Mouse (Mus musculus) CH12.LX (cell line): ENCODE measurements at regions not wholly inside any gene's neighbourhood (a gene's known extent, or its start where the extent isn't known, plus 50 kb on each side); places are given as distances from the start of the nearest gene placed in this dataset.

Source experiments
- DNase-seq: peaks from one replicate; pipeline ENCODE4 v3.0.0-alpha.2; 2013; ENCODE audit errors: extremely low read depth
- H3K27ac ChIP-seq: 2 replicates; pipeline ENCODE4 v1.5.1; 2012; ENCODE audit warnings: low read depth, mild to moderate bottlenecking, control low read depth, moderate library complexity; ENCODE audit not compliant: insufficient read depth
- H3K27me3 ChIP-seq: replicated peaks from 2 replicates; pipeline ENCODE3; 2012; ENCODE audit warnings: inconsistent platforms
- H3K36me3 ChIP-seq, 2 experiments: replicated peaks in 1 of 2; 2 replicates each; pipeline versions ENCODE3 to v1.6.1; 2012; ENCODE audit warnings: inconsistent platforms in 1 of 2, low read length in 1 of 2, mild to moderate bottlenecking in 1 of 2, mixed read lengths in 1 of 2, moderate library complexity in 1 of 2; ENCODE audit not compliant: control insufficient read depth in 1 of 2, insufficient read depth in 1 of 2
- H3K4me1 ChIP-seq, 2 experiments: 2 replicates each; pipeline ENCODE4 v1.6.1; 2012; ENCODE audit warnings: inconsistent platforms in 1 of 2, moderate library complexity in 1 of 2; ENCODE audit not compliant: insufficient read depth in 2 of 2, control insufficient read depth in 1 of 2
- H3K4me2 ChIP-seq: 2 replicates; pipeline ENCODE4 v1.6.1; 2012; ENCODE audit warnings: low read depth, mild to moderate bottlenecking, control low read depth; ENCODE audit not compliant: poor library complexity, insufficient read depth, severe bottlenecking
- H3K4me3 ChIP-seq, 3 experiments: fragments of 150-350 bp in 1 of 3; sonication (generic) in 1 of 3; replicated peaks in 1 of 3; 2 replicates each; pipeline versions ENCODE3 to v1.5.1; 2011 to 2012; ENCODE audit warnings: low read depth in 2 of 3, low read length in 2 of 3, mild to moderate bottlenecking in 2 of 3, moderate library complexity in 2 of 3, control low read depth in 1 of 3, improper control_type of control experiment in 1 of 3, inconsistent platforms in 1 of 3, mixed read lengths in 1 of 3; ENCODE audit not compliant: poor library complexity in 1 of 3
- H3K79me2 ChIP-seq: replicated peaks from 2 replicates; pipeline ENCODE4 v1.6.1; 2012; ENCODE audit warnings: mild to moderate bottlenecking, moderate library complexity; ENCODE audit not compliant: control insufficient read depth, poor library complexity, insufficient read depth, severe bottlenecking; ENCODE audit errors: extremely low read depth
- H3K9ac ChIP-seq: 2 replicates; pipeline ENCODE4 v1.6.1; 2012; ENCODE audit warnings: low read depth, mild to moderate bottlenecking, control low read depth, moderate library complexity; ENCODE audit not compliant: insufficient read depth
- H3K9me3 ChIP-seq: replicated peaks from 2 replicates; pipeline ENCODE3; 2012; ENCODE audit warnings: low read length, inconsistent platforms, mixed read lengths
- CHD1 ChIP-seq: IDR thresholded peaks from 2 replicates; pipeline ENCODE4 v1.6.1; 2012; ENCODE audit warnings: low read depth, low read length, improper control_type of control experiment, inconsistent platforms
- CHD2 ChIP-seq: IDR thresholded peaks from 2 replicates; pipeline ENCODE4 v1.6.1; 2011; ENCODE audit warnings: low read length, improper control_type of control experiment
- CTCF ChIP-seq, 2 experiments: IDR thresholded peaks in 1 of 2; conservative IDR thresholded peaks in 1 of 2; 2 replicates each; pipeline ENCODE4 v1.5.1; 2011 to 2012; ENCODE audit warnings: low read depth in 2 of 2, low read length in 2 of 2, improper control_type of control experiment in 1 of 2, inconsistent platforms in 1 of 2, mild to moderate bottlenecking in 1 of 2, moderate library complexity in 1 of 2
- E2F4 ChIP-seq: IDR thresholded peaks from 2 replicates; pipeline ENCODE4 v1.6.1; 2011; ENCODE audit warnings: low read depth, low read length, improper control_type of control experiment; ENCODE audit not compliant: insufficient replicate concordance
- ELF1 ChIP-seq: IDR thresholded peaks from 2 replicates; pipeline ENCODE4 v1.6.1; 2014; ENCODE audit warnings: low read depth, mild to moderate bottlenecking, inconsistent platforms, low read length, improper control_type of control experiment
- ETS1 ChIP-seq: conservative IDR thresholded peaks from 2 replicates; pipeline ENCODE4 v1.6.1; 2012; ENCODE audit warnings: low read depth, mild to moderate bottlenecking, inconsistent platforms, low read length, improper control_type of control experiment, moderate library complexity
- JUND ChIP-seq: conservative IDR thresholded peaks from 2 replicates; pipeline ENCODE4 v1.6.1; 2011; ENCODE audit warnings: low read depth, low read length, improper control_type of control experiment
- KAT2A ChIP-seq: IDR thresholded peaks from 2 replicates; pipeline ENCODE4 v1.6.1; 2012; ENCODE audit warnings: low read length, improper control_type of control experiment, inconsistent platforms; ENCODE audit not compliant: insufficient replicate concordance
- NELFE ChIP-seq: IDR thresholded peaks from 2 replicates; pipeline ENCODE4 v1.6.1; 2011; ENCODE audit warnings: low read depth, low read length, improper control_type of control experiment
- RAD21 ChIP-seq: IDR thresholded peaks from 2 replicates; pipeline ENCODE4 v1.6.1; 2011; ENCODE audit warnings: low read depth, mild to moderate bottlenecking, low read length, improper control_type of control experiment, moderate library complexity
- SIN3A ChIP-seq: IDR thresholded peaks from 2 replicates; pipeline ENCODE4 v1.6.1; 2012; ENCODE audit warnings: low read length, improper control_type of control experiment, inconsistent platforms
- SMC3 ChIP-seq: IDR thresholded peaks from 2 replicates; pipeline ENCODE4 v1.6.1; 2011; ENCODE audit warnings: low read depth, low read length, improper control_type of control experiment
- USF2 ChIP-seq: conservative IDR thresholded peaks from 2 replicates; pipeline ENCODE4 v1.6.1; 2011; ENCODE audit warnings: low read depth, low read length, improper control_type of control experiment
- ZNF384 ChIP-seq: IDR thresholded peaks from 2 replicates; pipeline ENCODE4 v1.6.1; 2012; ENCODE audit warnings: low read depth, low read length, improper control_type of control experiment, inconsistent platforms
- dilution Hi-C: fragments of 300-500 bp; cut with MboI; formaldehyde crosslinking; loops from 2 replicates; pipeline ENCODE4 v1.14.3; 2020; ENCODE audit warnings: low sequenced_read_pairs; ENCODE audit not compliant: extremely low pct_unique_long_range_greater_than_20kb, extremely low pct_ligation_motif_present
- in situ Hi-C: fragments of 300-500 bp; cut with MboI; formaldehyde crosslinking; loops from 3 replicates; pipeline ENCODE4 v1.14.3; 2019; ENCODE audit warnings: low sequenced_read_pairs, low pct_ligation_motif_present, low pct_unique_long_range_greater_than_20kb, mixed read lengths

DNA sequence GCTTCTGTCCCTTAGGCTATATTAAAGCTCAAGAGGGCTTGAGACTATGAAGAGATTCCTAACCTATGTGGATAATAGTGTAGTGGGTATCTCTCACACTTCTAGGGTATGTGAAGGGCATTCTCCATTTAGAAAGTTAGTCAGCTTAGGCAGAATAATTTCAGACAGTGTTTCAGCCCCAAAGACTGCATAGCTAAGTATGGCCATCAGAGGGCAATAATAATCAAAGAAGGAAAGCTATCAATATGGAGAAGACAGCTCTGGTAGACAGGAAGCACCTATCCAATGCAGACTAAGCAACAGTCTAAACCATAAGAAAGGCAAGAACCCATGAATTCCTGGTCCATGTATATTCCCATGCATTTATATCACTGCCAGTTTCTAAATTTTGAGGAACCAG is 95.0 kb downstream of the Mbl2 start:
- dilution Hi-C loops = no loop called here
- in situ Hi-C loops = no loop called here

DNA sequence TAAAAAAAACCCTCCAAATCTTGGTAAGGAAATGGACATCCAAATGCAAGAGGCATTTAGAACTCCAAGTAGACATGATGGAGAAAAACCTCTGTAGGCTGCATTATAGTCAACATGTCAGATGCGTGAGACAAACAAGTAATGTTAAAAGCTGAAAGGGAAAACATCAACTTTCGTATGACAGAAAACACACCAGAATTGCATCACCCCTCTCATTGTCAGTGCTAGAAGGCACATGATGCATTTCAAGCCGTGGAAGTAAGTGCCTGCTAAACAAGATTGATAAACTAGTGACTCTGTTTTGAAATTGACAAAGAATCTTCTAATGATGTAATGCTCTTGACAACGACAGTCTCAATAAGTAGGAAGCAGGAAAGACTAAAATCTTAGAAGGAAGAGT is 96.1 kb downstream of the Mbl2 start:
- Histone ChIP-seq H3K4me3 (no peak overlapping the region), H3K27me3 (no peaks in the 10 kb centered on the region), H3K9me3 (no peaks in the 10 kb centered on the region), H3K27ac (no peak overlapping the region), H3K36me3 (no peaks in the 10 kb centered on the region), H3K4me2 (no peak overlapping the region), H3K4me1 (peaks cover 0 to 3% of the 10 kb centered on the region in 2 experiments; a peak in 1 of 4 replicates), H3K9ac (no peak overlapping the region), H3K79me2 (no peaks in the 10 kb centered on the region)
- dilution Hi-C loops = no loop called here
- no peak for DNase-seq
- in situ Hi-C loops = no loop called here
- TF ChIP-seq CHD1 = no peak
- TF ChIP-seq E2F4 = no peak
- TF ChIP-seq CHD2 = no peak
- TF ChIP-seq CTCF (conservative IDR thresholded peaks at IDR 0.05 in 1 of 2, IDR thresholded peaks at IDR 0.05 in 1 of 2; ENCODE audit: low read depth in 2 of 2, low read length in 2 of 2) = no peak
- no peak for TF ChIP-seq ZNF384
- no peak for TF ChIP-seq JUND
- no peak for TF ChIP-seq USF2
- TF ChIP-seq ETS1 = no peak
- no peak for TF ChIP-seq KAT2A
- TF ChIP-seq SIN3A = no peak
- TF ChIP-seq, all 38 proteins: peak for 0

More for the DNA sequence above, 95.0 kb downstream of the Mbl2 start:
- no peak overlapping the region for H3K4me3 ChIP-seq
- no peaks in the 10 kb centered on the region for H3K36me3 ChIP-seq
- TF ChIP-seq CTCF (conservative IDR thresholded peaks at IDR 0.05 in 1 of 2, IDR thresholded peaks at IDR 0.05 in 1 of 2; ENCODE audit: low read depth in 2 of 2, low read length in 2 of 2) (peak in 1 of 2 experiments; percentile 57; a peak in 2 of 4 replicates), RAD21 (peak; percentile 47), SMC3 (peak; percentile 44), NELFE (no peak)
- H3K79me2 ChIP-seq = no peaks in the 10 kb centered on the region
- H3K4me2 ChIP-seq = no peak overlapping the region
- peaks cover 0 to 3% of the 10 kb centered on the region in 2 experiments; a peak in 1 of 4 replicates for H3K4me1 ChIP-seq
- no peaks in the 10 kb centered on the region for H3K27me3 ChIP-seq
- no peak overlapping the region for H3K27ac ChIP-seq
- peak; percentile 9 for DNase-seq
- no peak overlapping the region for H3K9ac ChIP-seq
- H3K9me3 ChIP-seq = no peaks in the 10 kb centered on the region

DNA sequence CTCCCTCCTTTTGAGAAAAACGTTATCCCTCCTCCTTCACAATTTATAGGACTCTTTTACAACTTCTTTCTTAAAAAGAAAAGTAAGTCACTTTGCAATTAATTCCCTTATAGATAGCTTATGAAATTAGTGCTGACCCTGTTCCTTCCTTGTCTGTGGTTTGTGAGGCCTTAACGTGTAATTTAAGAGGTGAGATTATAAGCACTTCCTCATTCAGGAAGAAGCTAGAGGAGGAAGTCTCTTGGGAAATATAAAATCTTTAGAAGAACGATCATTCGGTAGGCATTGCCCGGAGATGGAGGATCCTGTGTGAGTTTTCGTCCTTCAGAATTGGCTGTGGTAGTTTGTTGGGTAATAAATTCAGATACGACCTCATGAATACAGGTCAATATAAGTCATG is 98.0 kb downstream of the Mbl2 start:
- dilution Hi-C loops = no loop called here
- H3K27ac ChIP-seq = no peak overlapping the region
- TF ChIP-seq ELF1 (peak; percentile 14; the same call in 1 of the 2 replicates), CHD1 (no peak)
- no peak overlapping the region for H3K9ac ChIP-seq
- no peak overlapping the region for H3K4me2 ChIP-seq
- no peak for DNase-seq
- no peaks in the 10 kb centered on the region for H3K9me3 ChIP-seq
- H3K4me3 ChIP-seq = no peak overlapping the region
- peaks cover 0 to 3% of the 10 kb centered on the region in 2 experiments; a peak in 1 of 4 replicates for H3K4me1 ChIP-seq
- H3K79me2 ChIP-seq = no peaks in the 10 kb centered on the region
- no peaks in the 10 kb centered on the region for H3K36me3 ChIP-seq
- in situ Hi-C loops = no loop called here
- no peaks in the 10 kb centered on the region for H3K27me3 ChIP-seq
